21 mouse cellular contexts compared by ENCODE assay signal in genomic region chr10:37313461-37313860, GRCm38 (mm10).
"Had no signal": no experiment of that assay in that cellular context is flagged by ENCODE, and none has a peak within 500 bp of the region (broad histone marks: within the 10 kb centered on the region; RNA-seq: fewer than 3 reads in every experiment).

No protein-coding gene starts in this region.

- ATAC-seq: liver, postnatal 0 days; midbrain, embryonic 13.5 days; midbrain, embryonic 15.5 days had no signal

- H3K4me3 ChIP-seq: liver, embryonic 13.5 days; liver, embryonic 15.5 days; lung, embryonic 15.5 days; megakaryocyte, embryonic 14.5 days; midbrain, embryonic 13.5 days; midbrain, embryonic 15.5 days; neural tube, embryonic 13.5 days; neural tube, embryonic 15.5 days; stomach, embryonic 15.5 days had no signal

- H3K4me1 ChIP-seq: liver, embryonic 13.5 days; liver, embryonic 15.5 days; lung, embryonic 15.5 days; megakaryocyte, embryonic 14.5 days; stomach, embryonic 15.5 days had no signal

- DNase-seq: liver, embryonic 13.5 days; liver, postnatal 0 days; lung, adult 2 months; lung, postnatal 10 days; retina, postnatal 1 day; right cerebral cortex, adult 18-20 months; right cerebral cortex, postnatal 25 days; thymus, adult 2 months; thymus, postnatal 25 days; thymus, postnatal 4 days had no signal

- H3K27me3 ChIP-seq: liver, embryonic 13.5 days; liver, embryonic 15.5 days; lung, embryonic 15.5 days; midbrain, embryonic 13.5 days; midbrain, embryonic 15.5 days; neural tube, embryonic 13.5 days; neural tube, embryonic 15.5 days; stomach, embryonic 15.5 days had no signal

- H3K9ac ChIP-seq: liver, embryonic 13.5 days; liver, embryonic 15.5 days; liver, postnatal 0 days; lung, embryonic 15.5 days; midbrain, embryonic 13.5 days; midbrain, embryonic 15.5 days; neural tube, embryonic 13.5 days; neural tube, embryonic 15.5 days; stomach, embryonic 15.5 days had no signal

- H3K9me3 ChIP-seq: liver, embryonic 13.5 days; liver, embryonic 15.5 days; lung, embryonic 15.5 days; megakaryocyte, embryonic 14.5 days; midbrain, embryonic 13.5 days; midbrain, embryonic 15.5 days; neural tube, embryonic 13.5 days; neural tube, embryonic 15.5 days; stomach, embryonic 15.5 days had no signal

- H3K27ac ChIP-seq: liver, embryonic 13.5 days; liver, embryonic 15.5 days; lung, embryonic 15.5 days; macrophage; midbrain, embryonic 13.5 days; midbrain, embryonic 15.5 days; neural tube, embryonic 13.5 days; neural tube, embryonic 15.5 days; stomach, embryonic 15.5 days; stomach, postnatal 0 days had no signal

- H3K36me3 ChIP-seq: liver, embryonic 13.5 days; liver, embryonic 15.5 days; lung, embryonic 15.5 days; midbrain, embryonic 13.5 days; midbrain, embryonic 15.5 days; neural tube, embryonic 13.5 days; neural tube, embryonic 15.5 days; stomach, embryonic 15.5 days had no signal

- H3K4me2 ChIP-seq: liver, embryonic 13.5 days; liver, embryonic 15.5 days; lung, embryonic 15.5 days; midbrain, embryonic 11.5 days; midbrain, embryonic 13.5 days; midbrain, embryonic 15.5 days; neural tube, embryonic 13.5 days; neural tube, embryonic 15.5 days; stomach, embryonic 15.5 days had no signal
